Mouse (Mus musculus) megakaryocyte, adult 5-6 weeks (primary cell): ENCODE results near the gene Atcay. TPM values are rescaled to one million over a fixed set of nuclear protein-coding genes. Genes with fewer than 3 reads are reported as not detected.

Experiments used
- ATAC-seq: 2 replicates; pipeline ENCODE4 v1.8.0; 2016; ENCODE audit warnings: mild to moderate bottlenecking, inconsistent platforms; ENCODE audit not compliant: poor library complexity, severe bottlenecking
- total RNA-seq, 2 experiments: library from RNA; stranded (forward) in 1 of 2; stranded (reverse) in 1 of 2; fragments of 153-499, 151-499 nt in 1 of 2; fragments of 221-1000, 200-1000 nt in 1 of 2; gene quantifications; 2 replicates each; pipeline versions ENCODE4 v1.2.3 to v1.2.4; 2015 to 2017

Gene Atcay
- total RNA-seq, 2 experiments from 2014 or later = not detected

- no peak for ATAC-seq
Observed at GRCm38 (mm10) chr10:81162318-81162652, 68.3 kb downstream of the Atcay start.

DNA sequence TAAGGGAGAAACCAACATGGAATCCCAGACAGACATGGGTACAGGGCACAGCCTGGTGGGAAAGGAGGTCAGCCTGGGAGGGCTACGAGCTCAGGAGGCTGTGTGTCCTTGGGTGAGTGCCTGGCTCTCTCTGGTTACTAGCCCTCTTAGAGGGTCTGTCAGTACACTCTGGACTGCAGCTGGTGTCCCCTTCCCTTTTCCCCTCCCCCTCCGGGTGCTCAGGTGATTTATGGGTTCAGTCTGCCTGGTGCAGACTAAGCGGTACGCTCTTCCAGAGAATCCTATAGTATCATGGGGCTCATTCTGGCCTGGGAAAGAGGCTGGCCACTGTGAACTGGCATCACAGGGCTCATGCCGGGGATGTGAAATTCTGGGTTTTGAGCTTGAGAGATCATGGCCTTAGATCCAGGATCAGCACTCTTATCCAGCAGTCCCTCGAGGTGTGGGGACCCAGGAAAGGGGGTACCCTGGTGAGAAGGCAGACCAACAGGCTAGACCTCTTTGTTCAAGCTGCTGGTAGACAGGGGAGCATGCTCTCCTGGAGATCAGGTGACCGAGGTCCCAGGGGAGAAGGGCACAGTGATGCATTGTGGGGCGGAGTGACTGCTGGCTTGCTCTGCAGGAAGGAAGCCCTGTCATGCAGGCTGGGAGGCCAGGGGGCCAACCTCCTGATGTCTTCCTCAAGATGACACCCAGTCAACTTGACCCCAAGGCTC lies 68.9 kb downstream of the Atcay start:
- ATAC-seq = no peak

GRCm38 (mm10) chr10:81154736-81155135 lies 75.9 kb downstream of the Atcay start:
- no peak for ATAC-seq

Other genes starting within 250 kb of the Atcay start
Only the 30 nearest of the 31 such genes appear.
- gene Gng7, start 215.9 kb downstream of the Atcay start, total RNA-seq (2015) = 0.11 TPM in 1 of 2 replicates, not detected in the other
- gene Gng7, start 215.9 kb downstream of the Atcay start, total RNA-seq (2017) = 0.26 TPM in 1 of 2 replicates, not detected in the other
- gene Diras1, start 205.2 kb downstream of the Atcay start, total RNA-seq (2015) = not detected in 2 replicates
- gene Diras1, start 205.2 kb downstream of the Atcay start, total RNA-seq (2017) = 0.20 TPM in 1 of 2 replicates, not detected in the other
- gene Slc39a3, start 193.4 kb downstream of the Atcay start, total RNA-seq (2015) = 3.9 and 6.0 TPM in 2 replicates
- gene Slc39a3, start 193.4 kb downstream of the Atcay start, total RNA-seq (2017) = 6.2 and 10.2 TPM in 2 replicates
- gene Sgta, start 170.7 kb downstream of the Atcay start, total RNA-seq (2015) = 30.3 and 30.7 TPM in 2 replicates
- 33.3 and 38.7 TPM in 2 replicates for gene Sgta, start 170.7 kb downstream of the Atcay start, total RNA-seq (2017)
- 0.82 and 1.5 TPM in 2 replicates for gene Thop1, start 160.8 kb downstream of the Atcay start, total RNA-seq (2015)
- gene Thop1, start 160.8 kb downstream of the Atcay start, total RNA-seq (2017) = 3.4 and 4.3 TPM in 2 replicates
- 0.50 and 0.58 TPM in 2 replicates for gene Creb3l3, start 132.0 kb downstream of the Atcay start, total RNA-seq (2015)
- 0.40 and 0.89 TPM in 2 replicates for gene Creb3l3, start 132.0 kb downstream of the Atcay start, total RNA-seq (2017)
- gene Map2k2, start 124.9 kb downstream of the Atcay start, total RNA-seq (2015) = 33.9 and 40.6 TPM in 2 replicates
- 38.2 and 47.8 TPM in 2 replicates for gene Map2k2, start 124.9 kb downstream of the Atcay start, total RNA-seq (2017)
- 25.0 and 27.0 TPM in 2 replicates for gene Zbtb7a, start 95.6 kb downstream of the Atcay start, total RNA-seq (2015)
- 8.8 and 14.5 TPM in 2 replicates for gene Zbtb7a, start 95.6 kb downstream of the Atcay start, total RNA-seq (2017)
- 10.1 and 13.7 TPM in 2 replicates for gene Pias4, start 62.9 kb downstream of the Atcay start, total RNA-seq (2015)
- 12.9 and 13.3 TPM in 2 replicates for gene Pias4, start 62.9 kb downstream of the Atcay start, total RNA-seq (2017)
- gene Eef2, start 54.2 kb downstream of the Atcay start, total RNA-seq (2015) = 394 and 408 TPM in 2 replicates
- gene Eef2, start 54.2 kb downstream of the Atcay start, total RNA-seq (2017) = 983 and 1,066 TPM in 2 replicates
- 9.8 and 12.7 TPM in 2 replicates for gene Dapk3, start 47.8 kb downstream of the Atcay start, total RNA-seq (2015)
- gene Dapk3, start 47.8 kb downstream of the Atcay start, total RNA-seq (2017) = 27.5 and 36.6 TPM in 2 replicates
- gene 4930442H23Rik, start 47.0 kb downstream of the Atcay start, total RNA-seq (2015) = not detected in 2 replicates
- gene 4930442H23Rik, start 47.0 kb downstream of the Atcay start, total RNA-seq (2017) = not detected in 2 replicates
- gene Nmrk2, start 28.8 kb downstream of the Atcay start, total RNA-seq (2015) = not detected in 2 replicates
- not detected in 2 replicates for gene Nmrk2, start 28.8 kb downstream of the Atcay start, total RNA-seq (2017)
- gene Zfr2, start 2.3 kb upstream of the Atcay start, total RNA-seq (2015) = not detected in 2 replicates
- gene Zfr2, start 2.3 kb upstream of the Atcay start, total RNA-seq (2017) = 0.16 and 0.26 TPM in 2 replicates
- gene Matk, start 22.1 kb upstream of the Atcay start, total RNA-seq (2015) = 5.4 and 5.9 TPM in 2 replicates
- 7.5 and 8.1 TPM in 2 replicates for gene Matk, start 22.1 kb upstream of the Atcay start, total RNA-seq (2017)
- 52.1 and 67.0 TPM in 2 replicates for gene Mrpl54, start 36.1 kb upstream of the Atcay start, total RNA-seq (2015)
- gene Mrpl54, start 36.1 kb upstream of the Atcay start, total RNA-seq (2017) = 97.4 and 154 TPM in 2 replicates
- gene Apba3, start 36.1 kb upstream of the Atcay start, total RNA-seq (2015) = 16.4 and 20.2 TPM in 2 replicates
- 11.5 and 15.0 TPM in 2 replicates for gene Apba3, start 36.1 kb upstream of the Atcay start, total RNA-seq (2017)
- gene Tjp3, start 60.7 kb upstream of the Atcay start, total RNA-seq (2015) = 3.4 and 3.7 TPM in 2 replicates
- gene Tjp3, start 60.7 kb upstream of the Atcay start, total RNA-seq (2017) = 5.0 and 6.5 TPM in 2 replicates
- gene Pip5k1c, start 62.1 kb upstream of the Atcay start, total RNA-seq (2015) = 28.0 and 31.7 TPM in 2 replicates
- gene Pip5k1c, start 62.1 kb upstream of the Atcay start, total RNA-seq (2017) = 40.4 and 46.1 TPM in 2 replicates
- gene Cactin, start 90.3 kb upstream of the Atcay start, total RNA-seq (2015) = 4.5 and 7.4 TPM in 2 replicates
- 16.2 and 20.6 TPM in 2 replicates for gene Cactin, start 90.3 kb upstream of the Atcay start, total RNA-seq (2017)
- gene Tbxa2r, start 97.9 kb upstream of the Atcay start, total RNA-seq (2015) = 0.34 and 0.85 TPM in 2 replicates
- gene Tbxa2r, start 97.9 kb upstream of the Atcay start, total RNA-seq (2017) = 0.07 and 0.28 TPM in 2 replicates
- not detected in 2 replicates for gene Gipc3, start 112.4 kb upstream of the Atcay start, total RNA-seq (2015)
- gene Gipc3, start 112.4 kb upstream of the Atcay start, total RNA-seq (2017) = not detected in 2 replicates
- gene Hmg20b, start 119.6 kb upstream of the Atcay start, total RNA-seq (2015) = 27.4 and 33.0 TPM in 2 replicates
- gene Hmg20b, start 119.6 kb upstream of the Atcay start, total RNA-seq (2017) = 18.1 and 24.5 TPM in 2 replicates
- gene Mfsd12, start 126.7 kb upstream of the Atcay start, total RNA-seq (2015) = 4.1 and 4.6 TPM in 2 replicates
- 7.4 TPM in 2 replicates for gene Mfsd12, start 126.7 kb upstream of the Atcay start, total RNA-seq (2017)
- gene 4930404N11Rik, start 135.0 kb upstream of the Atcay start, total RNA-seq (2015) = 0.49 and 1.3 TPM in 2 replicates
- gene 4930404N11Rik, start 135.0 kb upstream of the Atcay start, total RNA-seq (2017) = 0.37 and 0.49 TPM in 2 replicates
- 22.7 and 23.8 TPM in 2 replicates for gene Fzr1, start 147.7 kb upstream of the Atcay start, total RNA-seq (2015)
- 20.9 and 24.0 TPM in 2 replicates for gene Fzr1, start 147.7 kb upstream of the Atcay start, total RNA-seq (2017)
- 5.4 and 5.7 TPM in 2 replicates for gene Dohh, start 153.6 kb upstream of the Atcay start, total RNA-seq (2015)
- 21.9 and 42.4 TPM in 2 replicates for gene Dohh, start 153.6 kb upstream of the Atcay start, total RNA-seq (2017)
- 0.83 and 2.9 TPM in 2 replicates for gene Gm48551, start 153.6 kb upstream of the Atcay start, total RNA-seq (2015)
- 0.33 TPM in 1 of 2 replicates, not detected in the other for gene Gm48551, start 153.6 kb upstream of the Atcay start, total RNA-seq (2017)
- not detected in 2 replicates for gene Gm48552, start 158.2 kb upstream of the Atcay start, total RNA-seq (2015)
- gene Gm48552, start 158.2 kb upstream of the Atcay start, total RNA-seq (2017) = 0.26 and 1.4 TPM in 2 replicates
- gene Smim24, start 162.2 kb upstream of the Atcay start, total RNA-seq (2015) = 30.6 and 34.0 TPM in 2 replicates
- gene Smim24, start 162.2 kb upstream of the Atcay start, total RNA-seq (2017) = 6.5 and 11.5 TPM in 2 replicates